Comparison of ENCODE assay signal across 24 mouse cellular contexts in the genomic region with DNA sequence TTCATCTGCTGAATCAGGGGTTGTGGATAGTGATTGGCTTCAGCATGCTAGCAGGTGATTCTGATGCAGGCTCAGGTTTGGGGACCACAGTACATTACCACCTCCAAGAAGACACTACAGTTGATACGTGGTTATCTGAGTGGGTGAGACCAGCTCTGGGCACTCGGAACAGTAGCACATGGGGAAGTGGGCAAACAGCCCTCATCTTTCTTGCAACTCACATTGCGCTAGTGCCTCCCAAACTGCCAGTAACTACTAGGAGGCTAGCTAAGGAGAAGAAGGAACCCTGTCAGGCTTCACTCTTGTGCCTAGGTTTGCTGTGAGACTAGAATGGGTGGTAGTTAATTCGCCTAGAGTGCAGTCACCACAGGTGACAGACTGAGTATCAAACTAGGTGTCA.
A peak's percentile ranks its signal among the peaks of the same experiment; 100 is the strongest.
DNase-seq lines count a peak whose midpoint lies in the region; ATAC-seq and TF ChIP-seq lines count a peak whose summit lies in the region.
"Had no signal": no experiment of that assay in that cellular context is flagged by ENCODE, and none has a peak within 500 bp of the region (broad histone marks: within the 10 kb centered on the region; RNA-seq: fewer than 3 reads in every experiment).

No protein-coding gene starts in this region.

- H3K9me3 ChIP-seq in forebrain, embryonic 10.5 days, result no peaks in the 10 kb centered on the region
- H3K9me3 ChIP-seq in forebrain, embryonic 16.5 days (ENCODE audit: control insufficient read depth, low read length), result no peaks in the 10 kb centered on the region
- H3K9me3 ChIP-seq in midbrain, embryonic 11.5 days (ENCODE audit: control insufficient read depth, low read length), result no peaks in the 10 kb centered on the region
- no peaks in the 10 kb centered on the region for H3K9me3 ChIP-seq in midbrain, embryonic 13.5 days
- no peaks in the 10 kb centered on the region for H3K9me3 ChIP-seq in hindbrain, postnatal 0 days (ENCODE audit: low read length)
- H3K9me3 ChIP-seq: embryonic facial prominence, embryonic 12.5 days; forebrain, embryonic 13.5 days; heart, embryonic 15.5 days; hindbrain, embryonic 13.5 days had no signal

- peaks cover 10% of the 10 kb centered on the region for H3K36me3 ChIP-seq in forebrain, embryonic 10.5 days (replicated peaks)
- no peaks in the 10 kb centered on the region for H3K36me3 ChIP-seq in forebrain, embryonic 16.5 days (ENCODE audit: control insufficient read depth, insufficient read depth)
- no peaks in the 10 kb centered on the region for H3K36me3 ChIP-seq in midbrain, embryonic 11.5 days (ENCODE audit: control insufficient read depth, insufficient read depth, low read length)
- H3K36me3 ChIP-seq in midbrain, embryonic 13.5 days, result no peaks in the 10 kb centered on the region
- H3K36me3 ChIP-seq in hindbrain, postnatal 0 days (ENCODE audit: insufficient read depth, low read length), result no peaks in the 10 kb centered on the region
- H3K36me3 ChIP-seq: embryonic facial prominence, embryonic 12.5 days; G1E; heart, embryonic 15.5 days; hindbrain, embryonic 13.5 days had no signal

- H3K4me2 ChIP-seq in forebrain, embryonic 16.5 days (ENCODE audit: low read length), result no peak overlapping the region
- H3K4me2 ChIP-seq in midbrain, embryonic 11.5 days, result no peak overlapping the region
- no peak overlapping the region for H3K4me2 ChIP-seq in midbrain, embryonic 13.5 days (replicated peaks)
- H3K4me2 ChIP-seq in hindbrain, postnatal 0 days (ENCODE audit: low read depth, low read length), result no peak overlapping the region
- H3K4me2 ChIP-seq: forebrain, embryonic 13.5 days; heart, embryonic 11.5 days; heart, embryonic 15.5 days; hindbrain, embryonic 13.5 days had no signal

- H3K4me3 ChIP-seq in forebrain, embryonic 10.5 days, result no peak overlapping the region
- no peak overlapping the region for H3K4me3 ChIP-seq in forebrain, embryonic 16.5 days (replicated peaks; ENCODE audit: low read length)
- no peak overlapping the region for H3K4me3 ChIP-seq in midbrain, embryonic 11.5 days (ENCODE audit: low read depth, low read length)
- H3K4me3 ChIP-seq in midbrain, embryonic 13.5 days (replicated peaks), result no peak overlapping the region
- H3K4me3 ChIP-seq in hindbrain, postnatal 0 days (ENCODE audit: low read length), result no peak overlapping the region
- H3K4me3 ChIP-seq: embryonic facial prominence, embryonic 12.5 days; forebrain, embryonic 13.5 days; heart, adult 2 months; heart, embryonic 15.5 days; hindbrain, embryonic 13.5 days had no signal

- H3K27ac ChIP-seq in forebrain, embryonic 10.5 days, result peak overlapping the region; percentile 11; the same call in 1 of the 2 replicates
- H3K27ac ChIP-seq in forebrain, embryonic 16.5 days (ENCODE audit: low read length), result no peak overlapping the region
- H3K27ac ChIP-seq in midbrain, embryonic 11.5 days (ENCODE audit: low read depth, low read length), result no peak overlapping the region
- no peak overlapping the region for H3K27ac ChIP-seq in midbrain, embryonic 13.5 days
- no peak overlapping the region for H3K27ac ChIP-seq in hindbrain, postnatal 0 days
- H3K27ac ChIP-seq: embryonic facial prominence, embryonic 12.5 days; forebrain, embryonic 13.5 days; heart, adult 2 months; heart, embryonic 15.5 days; hindbrain, embryonic 13.5 days had no signal

- H3K9ac ChIP-seq in forebrain, embryonic 16.5 days (replicated peaks; ENCODE audit: low read depth, low read length), result no peak overlapping the region
- no peak overlapping the region for H3K9ac ChIP-seq in midbrain, embryonic 11.5 days (ENCODE audit: low read length)
- no peak overlapping the region for H3K9ac ChIP-seq in midbrain, embryonic 13.5 days (replicated peaks)
- H3K9ac ChIP-seq in hindbrain, postnatal 0 days (replicated peaks; ENCODE audit: low read length), result no peak overlapping the region
- H3K9ac ChIP-seq: embryonic facial prominence, embryonic 12.5 days; forebrain, embryonic 13.5 days; heart, embryonic 15.5 days; hindbrain, embryonic 13.5 days had no signal

- H3K27me3 ChIP-seq in forebrain, embryonic 10.5 days (ENCODE audit: poor library complexity, severe bottlenecking), result no peaks in the 10 kb centered on the region
- H3K27me3 ChIP-seq in forebrain, embryonic 16.5 days (replicated peaks; ENCODE audit: control insufficient read depth, insufficient read depth, low read length), result no peaks in the 10 kb centered on the region
- no peaks in the 10 kb centered on the region for H3K27me3 ChIP-seq in midbrain, embryonic 11.5 days (ENCODE audit: control insufficient read depth, insufficient read depth, low read length)
- no peaks in the 10 kb centered on the region for H3K27me3 ChIP-seq in midbrain, embryonic 13.5 days
- no peaks in the 10 kb centered on the region for H3K27me3 ChIP-seq in hindbrain, postnatal 0 days (ENCODE audit: insufficient read depth, low read length)
- H3K27me3 ChIP-seq: embryonic facial prominence, embryonic 12.5 days; forebrain, embryonic 13.5 days; heart, embryonic 15.5 days; hindbrain, embryonic 13.5 days had no signal

- no peak for TF ChIP-seq CTCF in hindbrain, postnatal 0 days (IDR thresholded peaks at IDR 0.05; ENCODE audit: low read depth)

- no peak for ATAC-seq in forebrain, embryonic 16.5 days
- ATAC-seq in midbrain, embryonic 11.5 days (ENCODE audit: low FRiP score), result no peak
- no peak for ATAC-seq in midbrain, embryonic 13.5 days
- peak; percentile 53 for ATAC-seq in megakaryocyte progenitor cell, adult 5-6 weeks (replicated peaks; ENCODE audit: poor library complexity)
- no peak for ATAC-seq in hindbrain, postnatal 0 days
- ATAC-seq: activated CD4-positive, CD25-positive, alpha-beta regulatory T cell, adult 4 months; CD4-positive, CD25-positive, alpha-beta regulatory T cell, adult 4 months had no signal

- DNase-seq in forebrain, embryonic 10.5 days (ENCODE audit: extremely low spot score, low spot score), result no peak
- DNase-seq in midbrain, embryonic 11.5 days (ENCODE audit: low spot score, missing footprints), result peak; percentile 81
- DNase-seq in ovary, postnatal 10 days (ENCODE audit: low spot score), result no peak
- no peak for DNase-seq in T-cell, adult 2 months (ENCODE audit: low spot score)
- no peak for DNase-seq in hindbrain, postnatal 0 days (ENCODE audit: low spot score)
- DNase-seq: adrenal gland, postnatal 14 days; B cell, adult 2 months; cerebellum, adult 8-10 months; cerebellum, postnatal 14 days; embryo, embryonic 11 days; gastrocnemius, postnatal 10 days; heart, adult 2 months; heart, postnatal 14 days had no signal

- 93% methylated on average over 4 of the region's 4 CpGs for WGBS in forebrain, embryonic 10.5 days
- 94% methylated on average over 4 of the region's 4 CpGs for WGBS in forebrain, embryonic 16.5 days
- 90% methylated on average over 4 of the region's 4 CpGs for WGBS in midbrain, embryonic 11.5 days
- 89% methylated on average over 4 of the region's 4 CpGs for WGBS in midbrain, embryonic 13.5 days
- 95% methylated on average over 4 of the region's 4 CpGs for WGBS in hindbrain, postnatal 0 days

- H3K4me1 ChIP-seq in forebrain, embryonic 10.5 days, result peaks cover 46% of the 10 kb centered on the region
- peaks cover 5% of the 10 kb centered on the region for H3K4me1 ChIP-seq in forebrain, embryonic 16.5 days (replicated peaks; ENCODE audit: control insufficient read depth, insufficient read depth, low read length)
- peaks cover 10% of the 10 kb centered on the region; the same call in 1 of the 2 replicates for H3K4me1 ChIP-seq in midbrain, embryonic 11.5 days (ENCODE audit: control insufficient read depth, insufficient read depth, low read length)
- H3K4me1 ChIP-seq in midbrain, embryonic 13.5 days (replicated peaks), result peaks cover 19% of the 10 kb centered on the region
- peaks cover 5% of the 10 kb centered on the region; the same call in 1 of the 2 replicates for H3K4me1 ChIP-seq in hindbrain, postnatal 0 days (ENCODE audit: insufficient read depth, low read length)
